Mouse (Mus musculus): ENCODE data around the gene Unc93b1.
A peak's percentile ranks its signal among the peaks of the same experiment; 100 is the strongest.

The Unc93b1 gene

GRCm38 (mm10) chr19:3913692-3914091 is 21.3 kb upstream of the Unc93b1 start:
- no peak for DNase-seq (ENCODE audit: low spot score)

GRCm38 (mm10) chr19:3914535-3914934 is 20.5 kb upstream of the Unc93b1 start:
- DNase-seq (ENCODE audit: low spot score), result no peak

DNA sequence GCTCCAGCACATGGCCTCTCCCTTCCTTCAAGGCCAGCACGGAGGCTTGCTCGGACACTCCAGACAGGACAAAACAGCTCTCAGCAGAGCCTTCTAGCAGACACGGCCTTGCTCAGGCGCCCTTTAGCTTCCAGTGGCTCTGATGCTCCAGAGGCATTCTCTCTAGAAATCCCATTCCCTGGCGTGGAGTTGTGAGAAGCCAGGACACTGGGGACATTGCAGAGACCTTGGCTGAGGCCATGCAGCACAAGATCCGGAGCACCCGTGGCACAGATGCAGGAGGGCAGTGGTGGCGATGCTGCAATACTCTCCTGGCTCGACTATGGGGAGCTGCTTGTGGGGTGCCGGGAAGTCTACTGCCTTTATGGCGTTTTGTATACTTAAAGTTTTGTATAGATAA is 18.3 kb upstream of the Unc93b1 start:
- DNase-seq (ENCODE audit: low spot score), result no peak

DNA sequence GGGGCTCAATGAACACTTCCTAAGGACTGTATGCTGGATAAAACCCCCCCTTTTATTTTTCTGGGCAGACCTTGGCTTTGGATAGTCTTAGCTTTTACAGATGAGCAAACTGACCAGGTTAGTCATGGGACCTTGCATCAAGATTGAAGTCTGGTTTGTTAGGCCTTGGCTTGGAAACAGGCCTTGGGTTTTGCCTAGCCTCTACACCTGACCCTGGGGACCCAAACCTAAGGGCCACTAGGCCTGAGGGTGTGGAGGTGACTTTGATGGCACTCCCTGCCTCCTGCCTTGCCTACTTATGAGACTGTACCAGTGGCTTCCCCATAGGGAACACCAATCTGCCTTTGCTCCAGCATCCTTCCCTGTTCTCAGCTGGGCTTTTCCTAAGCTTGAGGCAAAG is 15.1 kb upstream of the Unc93b1 start:
- no peak for DNase-seq (ENCODE audit: low spot score)

- no peak for DNase-seq (ENCODE audit: low spot score)
These were observed 12.2 kb upstream of the Unc93b1 start for GRCm38 (mm10) chr19:3922661-3923371.

DNA sequence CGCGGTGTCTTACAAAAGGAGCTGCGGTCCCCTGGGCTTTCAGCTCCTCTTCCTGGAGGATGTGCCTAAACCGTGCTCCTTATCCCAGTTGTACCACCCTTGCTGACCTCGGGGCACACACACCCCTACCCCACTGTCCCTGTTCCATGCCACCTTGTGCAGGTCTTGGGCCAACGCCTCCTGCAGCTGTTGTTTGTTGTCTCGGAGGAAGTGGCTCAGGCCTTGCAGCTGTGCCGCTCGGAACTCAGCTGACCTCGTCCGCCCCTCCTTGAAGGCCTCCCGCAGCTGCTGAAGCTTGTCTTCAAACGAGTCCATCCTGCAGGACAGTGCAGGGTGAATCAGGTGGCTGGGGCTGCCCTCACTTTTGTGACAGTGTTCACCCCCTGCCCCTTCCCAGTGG is 11.4 kb upstream of the Unc93b1 start:
- DNase-seq (ENCODE audit: low spot score), result no peak

DNA sequence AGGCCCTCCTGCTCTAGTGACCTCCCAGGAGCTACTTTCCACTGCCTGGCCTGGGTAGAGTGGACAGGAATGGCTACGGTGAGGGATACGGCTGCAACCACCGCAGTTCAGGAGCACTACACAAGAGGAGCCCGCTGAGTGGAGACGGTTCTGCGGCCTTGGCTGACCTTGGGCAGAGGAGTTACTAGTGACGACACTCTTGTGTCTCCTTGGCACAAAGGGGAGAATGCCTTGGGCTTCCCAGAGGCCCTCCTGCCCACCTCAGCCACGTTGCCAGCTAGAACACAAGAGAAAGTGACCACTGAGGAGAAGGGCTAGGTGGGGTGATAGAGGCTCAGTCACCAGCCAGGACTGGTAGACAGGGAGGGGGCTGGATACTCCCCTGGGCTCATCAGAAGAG is 10.8 kb upstream of the Unc93b1 start:
- no peak for DNase-seq (ENCODE audit: low spot score)

DNA sequence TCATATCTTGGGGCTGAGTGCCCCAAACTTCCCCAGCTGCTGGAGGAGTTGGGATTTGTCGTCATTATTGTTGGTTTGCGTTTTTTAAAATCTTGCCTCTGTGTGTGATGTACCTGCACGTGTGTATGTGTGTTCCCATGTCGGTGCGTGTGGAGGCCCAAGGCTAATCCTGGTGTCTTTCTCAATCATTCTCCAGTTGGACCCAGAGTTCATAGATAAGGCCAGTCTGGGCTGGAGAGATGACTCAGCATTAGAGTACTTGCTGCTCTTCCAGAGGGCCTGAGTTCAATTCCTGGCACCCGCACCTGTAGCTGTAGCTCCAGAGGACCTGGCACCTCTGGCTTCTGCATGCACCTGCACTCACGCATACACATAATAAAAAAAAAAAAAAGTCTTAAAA is 10.1 kb upstream of the Unc93b1 start:
- DNase-seq (ENCODE audit: low spot score), result no peak

DNA sequence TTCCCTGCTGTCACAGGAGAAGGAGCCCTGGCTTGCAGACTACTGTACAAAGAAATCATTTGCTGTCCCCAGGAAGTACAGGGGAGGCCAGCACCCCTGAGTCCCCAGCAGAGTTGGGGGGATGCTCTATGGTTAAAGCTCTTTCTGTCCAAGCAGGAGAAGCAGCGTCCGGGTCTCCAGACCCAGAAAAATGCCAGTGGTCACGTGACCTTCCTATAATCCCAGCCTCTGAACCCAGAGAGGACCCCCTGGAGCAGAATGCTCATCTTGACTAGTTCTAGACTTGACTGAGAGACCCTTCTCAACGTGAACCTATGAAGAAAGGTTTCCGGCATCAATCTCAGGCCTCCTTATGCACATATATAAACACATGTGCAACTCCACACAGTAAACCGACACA is 9.1 kb upstream of the Unc93b1 start:
- no peak for DNase-seq (ENCODE audit: low spot score)

DNA sequence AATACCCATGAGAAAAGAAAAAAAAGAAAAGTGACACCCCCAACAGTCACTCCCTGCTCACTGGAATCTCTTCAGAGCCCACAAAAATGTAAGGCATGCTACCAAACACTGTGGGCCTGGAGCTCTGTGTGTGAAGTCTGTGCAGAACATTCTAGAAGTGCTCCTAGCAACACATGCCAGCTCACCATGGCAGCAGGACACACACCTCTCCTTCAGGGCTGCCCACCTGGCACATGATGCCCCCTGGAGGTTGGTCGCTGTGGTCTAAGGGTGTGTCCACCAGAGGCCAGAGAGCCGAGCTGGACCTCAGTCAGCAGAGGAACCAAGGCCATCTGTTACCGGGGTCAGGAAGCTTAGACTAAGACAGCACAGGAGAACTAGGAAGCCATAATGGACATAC is 8.7 kb upstream of the Unc93b1 start:
- no peak for DNase-seq (ENCODE audit: low spot score)

DNA sequence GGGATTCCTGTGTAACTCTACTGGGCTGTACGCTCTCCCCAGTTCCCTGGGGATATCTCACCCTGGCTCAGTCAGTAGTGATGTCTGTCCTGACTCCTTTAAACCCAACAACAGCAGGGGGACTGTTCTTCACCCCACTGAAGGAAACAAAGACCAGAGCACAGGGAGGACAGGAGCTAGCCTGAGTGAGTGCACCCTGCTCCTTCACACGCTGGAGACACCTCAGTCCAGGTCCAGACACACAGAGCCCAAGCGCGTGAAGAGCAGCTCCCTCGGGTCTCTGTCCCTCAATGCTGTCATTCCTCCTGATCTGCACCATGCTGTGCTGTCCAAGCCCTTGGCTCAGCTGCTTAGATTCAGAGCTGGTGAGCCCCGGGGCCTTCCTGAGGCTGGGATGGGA is 8.3 kb upstream of the Unc93b1 start:
- DNase-seq (ENCODE audit: low spot score), result no peak

DNA sequence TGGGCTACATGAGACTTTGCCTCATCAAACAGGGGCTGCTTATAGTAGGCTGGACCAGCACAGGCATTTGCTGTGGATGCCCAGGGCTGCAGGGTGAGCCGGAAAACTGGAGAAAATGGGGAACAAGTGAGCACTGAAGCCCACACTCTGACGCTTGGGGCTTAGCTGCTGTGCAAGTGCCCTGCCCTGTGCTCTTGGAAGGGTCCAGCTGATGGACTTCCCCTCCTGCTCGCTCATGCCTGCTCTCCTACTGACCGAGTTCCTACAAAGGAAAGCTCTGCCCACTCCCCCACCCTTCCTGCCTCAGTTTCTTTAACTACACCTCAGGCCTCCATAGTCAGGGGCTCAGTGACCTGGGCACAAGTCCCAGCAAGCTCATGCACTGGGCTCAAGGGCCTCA is 7.0 kb upstream of the Unc93b1 start:
- DNase-seq (ENCODE audit: low spot score), result no peak

DNA sequence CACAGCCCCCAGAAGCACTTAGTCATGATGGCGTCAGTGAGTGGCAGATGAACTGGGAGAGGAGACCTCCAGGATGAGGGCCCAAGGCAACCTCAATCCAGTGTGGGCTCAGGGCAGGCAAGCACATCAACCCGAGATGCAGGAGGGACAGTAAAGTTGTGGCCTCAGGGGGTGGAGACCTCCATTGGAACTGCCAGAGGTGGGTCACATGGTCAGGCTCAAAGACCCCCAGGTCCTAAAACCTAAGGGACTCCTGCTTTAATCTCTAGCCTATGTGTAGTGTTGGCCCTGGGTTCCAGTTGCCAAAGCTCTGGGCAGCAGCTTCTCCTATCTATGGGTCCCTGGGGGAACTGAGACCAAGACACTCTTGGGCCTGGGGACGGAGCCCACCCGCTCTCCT is 6.2 kb upstream of the Unc93b1 start:
- DNase-seq (ENCODE audit: low spot score), result no peak

- peak; percentile 96 for DNase-seq (ENCODE audit: low spot score)
These were observed 5.6 kb upstream of the Unc93b1 start, which contains the start of gene Aldh3b1 for GRCm38 (mm10) chr19:3929211-3929941. TSS of gene Aldh3b1 (minus strand) at chr19:3929808.

DNA sequence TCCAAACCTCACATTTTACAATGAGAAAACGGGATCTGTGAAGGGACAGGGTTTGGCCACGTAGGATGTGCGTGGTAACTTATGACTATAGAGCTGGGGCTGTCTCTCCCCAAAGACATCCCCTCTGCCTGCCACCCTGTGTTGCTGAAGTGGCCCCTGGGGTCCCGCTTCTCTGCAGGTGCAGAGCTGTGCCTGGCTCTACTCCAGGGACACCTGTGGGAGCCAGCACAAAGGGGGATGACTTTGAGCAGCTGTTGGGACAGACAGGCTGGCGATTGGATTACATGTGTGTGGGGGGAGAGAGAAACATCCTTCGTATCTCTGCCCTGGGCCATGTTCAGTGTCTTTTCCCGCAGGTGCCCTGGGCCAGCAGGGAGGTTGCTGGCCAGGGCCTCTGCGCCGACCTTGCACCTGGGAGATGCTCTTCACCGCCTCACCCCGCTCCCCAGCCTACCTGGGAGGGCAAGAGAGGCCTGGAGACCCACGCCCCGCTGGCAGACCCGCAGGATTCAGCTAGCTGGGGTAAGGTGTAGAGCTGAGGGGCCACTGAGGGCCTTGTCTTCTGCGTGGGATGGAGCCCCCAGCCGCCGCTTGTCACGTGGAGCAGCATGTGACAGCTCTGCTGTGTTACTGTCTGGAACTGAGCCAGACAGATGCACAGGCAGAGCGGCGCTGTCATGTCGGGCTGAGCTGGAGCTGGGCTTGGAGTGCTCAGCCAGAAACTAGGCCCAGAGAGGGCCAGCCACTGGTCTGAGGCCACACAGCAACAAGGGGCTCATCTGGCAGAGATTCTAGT is 4.5 kb upstream of the Unc93b1 start:
- no peak for DNase-seq (ENCODE audit: low spot score)

DNA sequence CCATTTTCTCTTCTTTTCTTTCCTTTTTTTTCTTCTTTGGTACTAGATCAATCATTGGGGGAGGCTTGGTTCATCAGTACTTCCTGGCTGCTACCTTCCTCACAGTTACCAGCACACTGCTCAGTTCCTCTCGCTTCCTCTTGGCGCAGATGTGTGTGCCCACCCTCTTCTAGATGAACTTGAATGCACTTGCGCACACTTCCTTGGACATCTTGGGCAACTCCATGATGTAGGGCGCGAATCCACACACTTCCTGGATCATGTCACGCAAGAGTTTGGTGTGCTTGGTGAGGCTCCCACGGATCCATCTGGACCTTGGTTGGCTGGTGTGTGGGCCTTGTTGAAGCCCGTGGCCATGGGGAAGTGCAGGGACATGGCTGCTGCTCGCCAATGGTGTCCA is 3.3 kb upstream of the Unc93b1 start:
- DNase-seq (ENCODE audit: low spot score), result no peak

GRCm38 (mm10) chr19:3935896-3936850 is 1.2 kb downstream of the Unc93b1 start:
- DNase-seq (ENCODE audit: low spot score), result peak; percentile 75

DNA sequence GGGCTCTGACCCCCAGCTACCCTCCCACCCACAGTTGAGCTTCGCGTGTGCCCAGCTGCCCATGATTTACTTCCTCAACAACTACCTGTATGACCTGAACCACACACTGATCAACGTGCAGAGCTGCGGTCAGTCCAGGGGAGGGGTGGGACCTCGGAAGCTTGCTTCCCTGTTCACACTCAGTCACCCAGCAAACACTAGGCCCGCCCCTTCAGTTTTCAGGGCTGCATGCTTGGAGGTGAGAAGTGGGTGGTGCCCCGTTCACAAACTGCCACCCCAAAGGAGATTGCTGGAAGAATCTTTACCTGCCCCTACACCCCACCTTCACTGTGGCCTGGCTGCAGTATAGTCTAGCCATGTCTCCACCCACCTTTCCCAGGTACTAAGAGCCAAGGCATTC is 7.3 kb downstream of the Unc93b1 start:
- no peak for DNase-seq (ENCODE audit: low spot score)

DNA sequence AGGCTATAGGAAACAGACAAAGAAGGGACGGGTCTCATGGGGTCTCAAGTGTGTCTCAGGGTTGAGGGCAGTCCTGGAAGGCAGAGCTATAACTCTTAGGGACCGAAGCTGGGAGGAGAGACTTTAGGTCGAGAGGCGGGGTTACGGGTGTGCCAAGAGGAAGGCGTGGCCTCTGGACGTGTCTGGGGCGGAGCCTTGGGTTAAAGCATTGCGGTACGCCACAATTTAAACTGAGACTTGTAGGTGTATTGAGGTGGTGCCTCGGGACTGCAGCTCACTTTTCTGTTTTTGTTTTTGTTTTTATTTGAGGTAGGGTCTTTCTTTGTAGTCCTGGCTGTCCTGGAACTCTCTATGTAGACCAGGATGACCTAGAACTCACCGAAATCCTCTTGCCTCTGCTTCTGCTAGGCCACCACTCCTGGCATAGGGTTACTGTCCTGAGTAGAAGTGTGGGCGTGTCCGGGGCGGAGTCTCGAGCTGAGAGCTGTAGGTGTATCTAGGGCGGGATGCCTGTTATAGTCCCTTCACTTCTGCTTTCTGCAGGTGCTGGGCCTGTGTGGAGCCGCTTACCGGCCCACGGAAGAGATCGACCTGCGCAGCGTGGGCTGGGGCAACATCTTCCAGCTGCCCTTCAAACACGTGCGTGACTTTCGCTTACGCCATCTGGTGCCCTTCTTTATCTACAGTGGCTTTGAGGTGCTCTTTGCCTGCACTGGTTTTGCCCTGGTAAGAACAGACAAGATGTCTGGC is 8.2 kb downstream of the Unc93b1 start:
- DNase-seq (ENCODE audit: low spot score), result no peak

GRCm38 (mm10) chr19:3945872-3946564 is 11.0 kb downstream of the Unc93b1 start:
- no peak for DNase-seq (ENCODE audit: low spot score)
